Mouse (Mus musculus): ENCODE measurements around the gene Larp4.
A peak's percentile ranks its signal among the peaks of the same experiment; 100 is the strongest.

The Larp4 gene

GRCm38 (mm10) chr15:100004677-100005273 is 34.9 kb downstream of the Larp4 start:
- DNase-seq (ENCODE audit: low spot score) = no peak

DNA sequence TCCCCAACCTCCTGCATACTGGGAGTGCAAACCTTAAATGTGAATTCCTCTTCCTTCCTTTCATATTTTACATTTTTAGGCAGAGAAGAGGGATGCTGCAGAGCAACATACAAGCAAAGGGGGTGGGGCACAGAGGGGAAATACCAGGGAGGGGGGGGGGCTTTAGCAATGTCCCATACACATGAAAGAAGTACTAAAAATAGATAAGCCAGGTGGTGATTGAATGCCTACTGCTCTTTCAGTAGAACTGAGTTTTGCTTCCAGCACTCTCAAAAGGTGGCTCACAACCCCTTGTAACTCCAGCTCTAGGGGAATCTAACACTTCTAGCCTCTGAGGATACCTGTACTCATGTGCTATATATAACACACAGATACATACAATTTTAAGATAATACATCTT is 36.3 kb downstream of the Larp4 start:
- no peak for DNase-seq (ENCODE audit: low spot score)

- no peak for DNase-seq (ENCODE audit: low spot score)
Measured at GRCm38 (mm10) chr15:100018280-100018899, 48.5 kb downstream of the Larp4 start.

GRCm38 (mm10) chr15:100021175-100021574 is 51.3 kb downstream of the Larp4 start:
- DNase-seq (ENCODE audit: low spot score) = no peak

DNA sequence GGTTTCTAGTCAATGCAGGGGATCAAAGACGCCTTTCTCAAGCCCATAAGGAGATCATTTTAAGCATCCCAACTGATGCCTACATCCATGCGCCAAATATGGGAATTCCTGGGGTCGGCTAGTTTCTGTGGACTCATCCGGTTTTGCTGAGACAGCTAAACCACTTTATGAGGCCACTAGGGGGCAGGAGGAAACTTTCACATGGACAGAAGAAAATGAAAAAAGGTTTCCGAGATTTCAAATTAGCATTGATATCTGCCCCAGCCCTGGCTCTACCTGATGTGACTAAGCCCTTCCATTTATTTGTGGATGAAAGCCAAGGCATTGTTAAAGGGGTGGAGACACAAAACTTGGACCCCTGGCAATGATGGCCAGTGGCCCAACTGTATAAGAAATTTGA is 53.1 kb downstream of the Larp4 start:
- no peak for DNase-seq (ENCODE audit: low spot score)

GRCm38 (mm10) chr15:100025076-100025834 is 55.4 kb downstream of the Larp4 start:
- DNase-seq (ENCODE audit: low spot score) = no peak

- no peak for DNase-seq (ENCODE audit: low spot score)
Measured at GRCm38 (mm10) chr15:100028133-100028532, 58.3 kb downstream of the Larp4 start.

DNA sequence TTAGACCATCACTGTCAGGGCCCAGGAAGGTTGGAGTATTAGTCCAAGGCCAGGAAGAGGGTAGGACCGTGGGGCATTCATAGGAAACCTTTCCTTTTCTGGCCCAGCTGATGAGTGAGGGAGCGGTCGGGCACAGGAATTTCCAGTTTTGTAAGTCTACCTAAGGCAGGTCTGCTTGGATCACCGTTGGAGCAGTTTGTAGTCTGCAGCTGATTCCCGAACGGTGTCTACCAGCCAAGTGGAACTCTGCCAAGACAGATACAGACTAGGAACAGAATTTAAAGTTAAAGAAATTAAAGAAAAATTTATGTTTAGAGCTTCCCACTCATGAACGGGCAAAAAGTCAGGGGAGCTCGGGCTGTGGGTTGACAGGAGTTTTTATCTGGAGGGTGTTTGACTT is 59.6 kb downstream of the Larp4 start:
- no peak for DNase-seq (ENCODE audit: low spot score)

DNA sequence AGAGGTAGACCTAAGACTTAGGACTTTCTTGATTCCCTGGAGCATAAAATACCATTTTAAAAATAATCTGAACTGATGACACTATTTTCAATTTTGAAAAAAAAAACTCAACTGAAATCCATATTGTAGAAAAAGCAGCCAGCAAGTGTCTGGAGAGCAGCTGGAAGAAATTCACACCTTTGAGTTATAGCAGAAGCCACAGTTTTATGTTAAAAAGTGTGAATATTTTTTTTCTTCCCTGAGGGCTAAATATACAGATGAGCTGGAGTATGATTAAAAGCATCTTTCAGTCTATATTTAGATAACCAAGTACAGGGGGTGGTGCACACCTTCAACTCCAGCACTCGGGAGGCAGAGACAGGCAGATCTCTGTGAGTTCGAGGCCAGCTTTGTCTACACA is 60.0 kb downstream of the Larp4 start:
- no peak for DNase-seq (ENCODE audit: low spot score)

DNA sequence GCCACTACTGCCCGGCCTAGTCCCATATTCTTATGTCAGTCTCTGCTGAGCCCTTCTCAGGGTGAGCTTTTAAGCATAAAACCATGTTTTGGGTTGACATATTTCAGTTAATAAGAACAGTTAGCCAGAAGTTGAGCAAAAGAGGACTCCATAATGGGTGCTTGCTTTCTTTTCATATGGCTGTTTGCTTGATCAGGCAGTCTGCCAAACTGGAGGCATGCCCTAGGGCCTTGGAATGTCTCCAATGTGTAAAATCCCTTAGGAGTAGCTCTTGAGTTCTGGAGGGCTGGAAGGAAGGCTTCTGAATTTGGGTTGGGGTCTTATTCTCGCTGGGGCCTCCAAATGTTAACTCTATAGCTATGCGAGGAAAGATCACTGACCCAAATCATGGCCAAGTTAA is 62.7 kb downstream of the Larp4 start:
- no peak for DNase-seq (ENCODE audit: low spot score)

- peak; percentile 92 for DNase-seq (ENCODE audit: low spot score)
Measured at GRCm38 (mm10) chr15:100038470-100038971, 68.7 kb downstream of the Larp4 start, which contains the start of gene Dip2b. Gene Dip2b (plus strand): TSS chr15:100038664.

DNA sequence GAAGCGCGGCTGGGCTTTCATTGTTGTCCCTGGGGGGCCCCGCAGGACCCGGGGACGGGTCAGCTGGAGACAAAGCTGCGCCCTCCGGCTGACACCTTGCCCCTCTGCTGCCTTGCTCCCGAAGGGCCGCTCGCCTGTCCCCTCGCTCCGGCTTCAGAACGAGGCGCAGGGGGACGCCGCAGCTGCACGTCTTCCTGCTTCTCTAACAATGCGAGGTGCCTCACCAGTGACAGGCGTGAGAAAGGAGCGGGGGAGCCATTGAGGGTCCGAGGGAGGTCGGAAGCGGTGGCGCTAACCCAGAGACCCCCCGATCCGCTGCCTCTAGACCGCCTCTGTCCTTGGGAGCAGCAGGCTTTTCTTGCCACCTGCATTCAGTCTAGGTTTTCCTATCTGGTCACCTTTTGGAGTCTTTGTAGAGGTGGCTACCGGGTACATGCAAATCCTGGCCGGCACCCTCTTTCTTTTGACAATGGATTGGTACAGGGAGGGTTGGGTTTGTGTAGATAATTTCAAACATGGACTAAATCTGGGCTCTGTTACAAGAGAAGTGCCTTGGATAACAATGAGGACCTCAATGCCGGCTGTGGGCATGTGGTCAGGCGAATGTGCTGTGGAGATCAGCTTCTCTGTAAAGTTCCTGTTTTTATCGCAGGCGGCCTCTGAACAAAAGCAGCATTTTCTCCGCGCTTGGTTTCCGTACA is 69.3 kb downstream of the Larp4 start:
- DNase-seq (ENCODE audit: low spot score) = peak; percentile 36

GRCm38 (mm10) chr15:100040541-100041266 is 70.8 kb downstream of the Larp4 start:
- no peak for DNase-seq (ENCODE audit: low spot score)

DNA sequence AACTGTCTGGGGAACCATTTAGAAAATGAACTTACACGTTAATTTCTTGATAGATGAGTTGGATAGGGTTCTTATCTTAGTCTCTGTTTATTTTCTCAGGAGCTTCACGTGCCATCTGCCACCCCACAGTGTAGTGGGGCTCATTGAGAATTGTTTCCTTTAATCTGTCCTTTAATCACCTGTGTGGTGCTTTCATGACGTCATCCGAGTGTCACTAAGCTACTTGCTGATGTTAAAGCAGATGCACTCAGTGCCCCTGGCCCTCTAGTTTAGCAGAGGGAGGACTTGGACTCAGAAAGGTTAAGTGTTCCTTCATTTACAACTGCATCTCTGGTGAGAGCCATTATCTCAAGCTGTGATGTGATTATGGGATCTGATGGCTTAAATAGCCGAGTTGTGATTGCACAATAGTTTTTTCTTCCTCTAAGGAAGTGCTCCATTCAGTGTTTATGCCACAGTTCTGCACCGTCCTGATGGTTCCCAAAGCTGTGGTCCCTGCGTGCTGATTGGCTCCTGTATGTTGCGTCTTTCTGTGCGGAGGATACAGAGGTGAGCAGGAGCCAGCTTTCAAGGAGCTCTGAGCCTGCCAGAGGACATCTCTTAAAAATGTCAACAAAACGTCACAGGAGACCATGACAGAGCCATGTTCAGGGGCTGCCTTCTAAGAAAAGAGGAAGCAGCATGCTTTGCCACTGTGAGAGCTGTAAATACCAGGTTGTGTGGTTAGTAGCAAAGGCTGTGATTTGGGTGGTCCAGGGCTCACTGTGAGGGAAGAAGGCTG is 71.6 kb downstream of the Larp4 start:
- no peak for DNase-seq (ENCODE audit: low spot score)

- DNase-seq (ENCODE audit: low spot score) = no peak
Measured at GRCm38 (mm10) chr15:100042048-100042400, 72.2 kb downstream of the Larp4 start.

GRCm38 (mm10) chr15:100045576-100045975 is 75.7 kb downstream of the Larp4 start:
- no peak for DNase-seq (ENCODE audit: low spot score)

DNA sequence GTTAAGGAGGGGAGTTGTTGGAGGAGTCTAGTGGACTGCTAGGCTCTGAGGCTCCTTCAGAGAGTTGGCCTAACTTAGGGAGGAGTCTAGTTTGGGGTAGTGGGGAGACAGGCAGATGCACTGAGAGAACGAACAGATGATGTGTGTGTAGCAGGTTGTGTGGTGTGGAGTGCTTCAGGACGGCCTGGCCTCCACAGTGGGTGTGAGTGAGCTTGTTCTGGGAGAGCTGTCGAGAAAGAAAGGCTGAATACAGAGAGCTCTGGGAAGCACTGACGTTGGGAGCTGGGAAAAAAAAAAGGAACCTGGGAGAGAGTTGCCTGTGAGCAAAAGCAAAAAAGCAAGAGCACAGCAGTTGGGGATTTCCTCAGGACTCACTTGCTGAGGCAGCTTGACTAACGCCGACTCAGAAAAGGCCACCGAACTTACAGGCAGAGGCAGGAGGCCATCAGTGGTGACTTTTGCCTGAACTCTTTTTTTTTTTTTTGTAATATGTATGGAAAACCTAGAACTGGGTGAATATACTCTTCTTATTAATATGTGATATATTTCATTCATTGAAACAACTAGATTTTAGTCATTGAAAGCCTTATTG is 79.7 kb downstream of the Larp4 start:
- DNase-seq (ENCODE audit: low spot score) = no peak

DNA sequence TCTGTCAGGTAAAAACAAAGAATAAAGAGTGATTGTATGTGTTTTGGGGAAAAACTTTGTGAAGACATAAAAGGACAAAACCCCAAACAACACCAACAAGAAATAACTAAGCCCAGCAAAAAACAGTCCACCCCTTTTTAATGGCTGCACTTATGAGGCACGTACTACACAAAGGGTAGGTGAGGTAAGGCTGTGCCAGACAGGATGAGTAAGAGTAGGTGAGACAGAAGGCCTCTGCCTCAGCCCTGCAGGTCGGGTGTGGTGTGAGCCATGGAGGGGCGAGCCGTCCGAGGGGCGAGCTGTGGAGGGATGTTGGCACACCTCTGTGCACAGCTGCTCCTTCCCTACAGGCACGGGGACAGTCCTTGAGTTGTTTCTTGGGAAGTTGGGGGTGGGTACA is 81.1 kb downstream of the Larp4 start:
- no peak for DNase-seq (ENCODE audit: low spot score)

DNA sequence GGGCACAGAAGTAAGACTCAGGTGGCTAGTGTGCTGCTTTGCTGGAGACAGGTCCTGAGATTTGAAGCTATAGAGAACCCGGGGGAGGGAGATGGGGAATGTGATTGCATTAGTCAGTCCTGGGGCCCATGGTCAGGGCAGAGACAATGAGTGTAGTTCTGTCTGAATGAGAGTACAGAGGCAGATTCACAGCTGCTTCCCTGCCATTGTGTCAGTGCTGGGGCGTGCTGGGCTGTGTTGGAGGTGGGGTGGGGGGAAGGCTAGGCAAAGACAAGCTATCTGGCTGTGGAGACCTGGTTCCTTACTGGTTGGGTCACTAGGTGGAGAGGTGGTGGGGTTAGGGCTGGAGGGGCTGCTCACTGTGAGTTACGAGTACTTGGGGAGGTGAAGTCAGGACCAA is 82.9 kb downstream of the Larp4 start:
- no peak for DNase-seq (ENCODE audit: low spot score)

DNA sequence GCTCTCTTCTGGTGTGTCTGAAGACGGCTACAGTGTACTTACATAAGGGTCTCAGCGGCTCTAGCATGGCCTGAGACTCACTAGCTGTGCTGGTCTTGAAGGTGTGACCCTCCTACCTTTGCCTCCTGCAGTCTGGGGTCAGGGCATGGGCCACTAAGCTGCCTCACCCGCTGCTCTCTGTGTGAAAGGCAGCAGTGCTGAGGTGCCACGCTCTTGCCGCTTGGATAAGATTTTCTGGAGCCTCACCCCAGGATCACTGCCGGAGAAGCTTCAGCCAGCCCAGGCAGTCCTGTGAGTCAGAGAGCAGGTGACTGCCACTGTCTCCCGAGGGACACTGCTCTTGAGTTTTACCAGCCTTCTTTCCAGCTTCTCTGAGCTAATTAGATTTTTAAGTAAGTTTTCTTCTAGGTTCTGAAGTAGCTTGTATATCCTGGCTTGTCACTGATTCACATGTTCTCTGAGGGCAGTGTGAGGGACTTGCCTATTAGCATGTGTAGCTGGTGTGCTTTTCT is 86.6 kb downstream of the Larp4 start:
- no peak for DNase-seq (ENCODE audit: low spot score)

- DNase-seq (ENCODE audit: low spot score) = no peak
Measured at GRCm38 (mm10) chr15:100057698-100058097, 87.8 kb downstream of the Larp4 start.
